In genomic region chr17:84603709-84604420, GRCm38 (mm10) we compare ENCODE assay signal across 20 mouse cellular contexts. TPM values are rescaled to one million over a fixed set of nuclear protein-coding genes. Genes with fewer than 3 reads are reported as not detected.
DNase-seq lines count a peak whose midpoint lies in the region; ATAC-seq and TF ChIP-seq lines count a peak whose summit lies in the region.
"Had no signal": no experiment of that assay in that cellular context is flagged by ENCODE, and none has a peak within 500 bp of the region (broad histone marks: within the 10 kb centered on the region; RNA-seq: fewer than 3 reads in every experiment).

No protein-coding gene starts in this region.

- peaks cover 11% of the 10 kb centered on the region; the same call in 1 of the 2 replicates for H3K4me1 ChIP-seq in embryonic facial prominence, embryonic 15.5 days
- peaks cover 24% of the 10 kb centered on the region for H3K4me1 ChIP-seq in embryonic facial prominence, embryonic 10.5 days
- 0 out of 2 replicates have a peak, but pooled peaks cover 7% of the 10 kb centered on the region for H3K4me1 ChIP-seq in kidney, embryonic 15.5 days
- no peaks in the 10 kb centered on the region for H3K4me1 ChIP-seq in midbrain, postnatal 0 days (ENCODE audit: insufficient read depth, low read length)
- H3K4me1 ChIP-seq in midbrain, embryonic 13.5 days (replicated peaks), result no peaks in the 10 kb centered on the region
- no peaks in the 10 kb centered on the region for H3K4me1 ChIP-seq in stomach, postnatal 0 days (replicated peaks; ENCODE audit: control insufficient read depth, insufficient read depth)
- H3K4me1 ChIP-seq: liver, embryonic 15.5 days; neural tube, embryonic 12.5 days had no signal

- no peak overlapping the region for H3K4me2 ChIP-seq in embryonic facial prominence, embryonic 15.5 days (replicated peaks)
- no peak overlapping the region for H3K4me2 ChIP-seq in kidney, embryonic 15.5 days
- no peak overlapping the region for H3K4me2 ChIP-seq in midbrain, postnatal 0 days (ENCODE audit: low read depth, low read length, poor library complexity, severe bottlenecking)
- H3K4me2 ChIP-seq in midbrain, embryonic 13.5 days (replicated peaks), result no peak overlapping the region
- no peak overlapping the region for H3K4me2 ChIP-seq in stomach, postnatal 0 days (replicated peaks; ENCODE audit: low read depth)
- H3K4me2 ChIP-seq: heart, embryonic 13.5 days; hindbrain, embryonic 14.5 days; limb, embryonic 13.5 days; liver, embryonic 15.5 days; midbrain, embryonic 11.5 days; neural tube, embryonic 12.5 days had no signal

- DNase-seq in embryonic facial prominence, embryonic 10.5 days (ENCODE audit: low spot score), result no peak
- no peak for DNase-seq in kidney, adult 8-10 months
- DNase-seq in midbrain, postnatal 0 days (ENCODE audit: low spot score), result no peak
- DNase-seq in stomach, postnatal 0 days (ENCODE audit: low spot score), result peak; percentile 9
- DNase-seq in liver, result no peak
- DNase-seq: adrenal gland, adult 8-10 months; cerebellum, postnatal 10 days; gastrocnemius, postnatal 25 days; thymus, adult 2 months had no signal

- 83% methylated on average over 10 of the region's 10 CpGs for WGBS in embryonic facial prominence, embryonic 15.5 days
- 90% methylated on average over 10 of the region's 10 CpGs for WGBS in embryonic facial prominence, embryonic 10.5 days
- WGBS in kidney, embryonic 15.5 days, result 87% methylated on average over 10 of the region's 10 CpGs
- 93% methylated on average over 10 of the region's 10 CpGs for WGBS in midbrain, postnatal 0 days
- WGBS in midbrain, embryonic 13.5 days, result 89% methylated on average over 10 of the region's 10 CpGs
- 84% methylated on average over 10 of the region's 10 CpGs for WGBS in stomach, postnatal 0 days

- TF ChIP-seq CTCF in midbrain, postnatal 0 days (IDR thresholded peaks at IDR 0.05), result peak; percentile 22; the same call in 1 of the 2 replicates
- no peak for TF ChIP-seq CTCF in stomach, postnatal 0 days (IDR thresholded peaks at IDR 0.05; ENCODE audit: low read depth)

- no peak for ATAC-seq in embryonic facial prominence, embryonic 15.5 days (ENCODE audit: insufficient number of reproducible peaks, low FRiP score, low TSS enrichment, low read depth)
- ATAC-seq in kidney, embryonic 15.5 days (replicated peaks; ENCODE audit: low FRiP score), result no peak
- no peak for ATAC-seq in midbrain, postnatal 0 days (ENCODE audit: low FRiP score)
- ATAC-seq in midbrain, embryonic 13.5 days, result no peak
- ATAC-seq in stomach, postnatal 0 days (ENCODE audit: low FRiP score, low TSS enrichment), result no peak
- ATAC-seq: Patski had no signal

- 0 out of 2 replicates have a peak overlapping the region, but pooled peaks have one; percentile 17 for H3K27ac ChIP-seq in embryonic facial prominence, embryonic 15.5 days (replicated peaks)
- H3K27ac ChIP-seq in embryonic facial prominence, embryonic 10.5 days (replicated peaks), result no peak overlapping the region
- 0 out of 2 replicates have a peak overlapping the region, but pooled peaks have one; percentile 37 for H3K27ac ChIP-seq in kidney, embryonic 15.5 days
- no peak overlapping the region for H3K27ac ChIP-seq in midbrain, postnatal 0 days (ENCODE audit: low read depth, low read length)
- no peak overlapping the region for H3K27ac ChIP-seq in midbrain, embryonic 13.5 days
- no peak overlapping the region for H3K27ac ChIP-seq in stomach, postnatal 0 days (replicated peaks)
- H3K27ac ChIP-seq: forebrain, embryonic 10.5 days; heart, embryonic 13.5 days; hindbrain, embryonic 14.5 days; limb, embryonic 13.5 days; liver, embryonic 15.5 days; neural tube, embryonic 12.5 days had no signal

- TF ChIP-seq EP300 in stomach, postnatal 0 days (optimal IDR thresholded peaks at IDR 0.05), result no peak

- no peaks in the 10 kb centered on the region for H3K27me3 ChIP-seq in embryonic facial prominence, embryonic 15.5 days
- no peaks in the 10 kb centered on the region for H3K27me3 ChIP-seq in embryonic facial prominence, embryonic 10.5 days (replicated peaks; ENCODE audit: low read depth, poor library complexity, severe bottlenecking)
- H3K27me3 ChIP-seq in kidney, embryonic 15.5 days, result no peaks in the 10 kb centered on the region
- H3K27me3 ChIP-seq in midbrain, postnatal 0 days (ENCODE audit: insufficient read depth, low read length), result no peaks in the 10 kb centered on the region
- H3K27me3 ChIP-seq in midbrain, embryonic 13.5 days, result no peaks in the 10 kb centered on the region
- H3K27me3 ChIP-seq in stomach, postnatal 0 days (ENCODE audit: control insufficient read depth, insufficient read depth, low read length), result no peaks in the 10 kb centered on the region
- H3K27me3 ChIP-seq: heart, embryonic 13.5 days; limb, embryonic 13.5 days; liver, embryonic 15.5 days; neural tube, embryonic 12.5 days; Patski had no signal

- peaks cover 3% of the 10 kb centered on the region; the same call in 1 of the 2 replicates for H3K36me3 ChIP-seq in embryonic facial prominence, embryonic 15.5 days
- peaks cover 3% of the 10 kb centered on the region; the same call in 1 of the 2 replicates for H3K36me3 ChIP-seq in embryonic facial prominence, embryonic 10.5 days (replicated peaks)
- H3K36me3 ChIP-seq in kidney, embryonic 15.5 days, result peaks cover 33% of the 10 kb centered on the region
- 0 out of 2 replicates have a peak, but pooled peaks cover 2% of the 10 kb centered on the region for H3K36me3 ChIP-seq in midbrain, postnatal 0 days (ENCODE audit: insufficient read depth, low read length)
- H3K36me3 ChIP-seq in midbrain, embryonic 13.5 days, result no peaks in the 10 kb centered on the region
- H3K36me3 ChIP-seq in stomach, postnatal 0 days (ENCODE audit: control insufficient read depth, insufficient read depth, low read length), result no peaks in the 10 kb centered on the region; the same call in 1 of the 2 replicates
- H3K36me3 ChIP-seq: forebrain, embryonic 10.5 days; heart, embryonic 13.5 days; liver, embryonic 15.5 days; neural tube, embryonic 12.5 days had no signal

- no peak overlapping the region for H3K4me3 ChIP-seq in embryonic facial prominence, embryonic 15.5 days (replicated peaks)
- no peak overlapping the region for H3K4me3 ChIP-seq in embryonic facial prominence, embryonic 10.5 days
- no peak overlapping the region for H3K4me3 ChIP-seq in kidney, embryonic 15.5 days (replicated peaks)
- no peak overlapping the region for H3K4me3 ChIP-seq in midbrain, postnatal 0 days (ENCODE audit: low read depth, low read length)
- no peak overlapping the region for H3K4me3 ChIP-seq in midbrain, embryonic 13.5 days (replicated peaks)
- H3K4me3 ChIP-seq in stomach, postnatal 0 days (ENCODE audit: low read depth, low read length), result no peak overlapping the region
- H3K4me3 ChIP-seq: forebrain, embryonic 10.5 days; heart, embryonic 13.5 days; limb, embryonic 13.5 days; liver, embryonic 15.5 days; neural tube, embryonic 12.5 days had no signal

- no peak overlapping the region for H3K9ac ChIP-seq in embryonic facial prominence, embryonic 15.5 days
- H3K9ac ChIP-seq in kidney, embryonic 15.5 days, result no peak overlapping the region
- H3K9ac ChIP-seq in midbrain, postnatal 0 days (replicated peaks; ENCODE audit: low read length, poor library complexity, severe bottlenecking), result no peak overlapping the region
- H3K9ac ChIP-seq in midbrain, embryonic 13.5 days (replicated peaks), result no peak overlapping the region
- H3K9ac ChIP-seq in stomach, postnatal 0 days (ENCODE audit: low read length), result no peak overlapping the region
- H3K9ac ChIP-seq: heart, embryonic 13.5 days; hindbrain, embryonic 14.5 days; limb, embryonic 13.5 days; liver, embryonic 15.5 days; neural tube, embryonic 12.5 days had no signal

- H3K9me3 ChIP-seq in embryonic facial prominence, embryonic 15.5 days (replicated peaks), result no peaks in the 10 kb centered on the region
- no peaks in the 10 kb centered on the region for H3K9me3 ChIP-seq in embryonic facial prominence, embryonic 10.5 days
- no peaks in the 10 kb centered on the region for H3K9me3 ChIP-seq in kidney, embryonic 15.5 days (replicated peaks)
- no peaks in the 10 kb centered on the region for H3K9me3 ChIP-seq in midbrain, postnatal 0 days (ENCODE audit: low read length)
- no peaks in the 10 kb centered on the region for H3K9me3 ChIP-seq in midbrain, embryonic 13.5 days
- no peaks in the 10 kb centered on the region for H3K9me3 ChIP-seq in stomach, postnatal 0 days (ENCODE audit: control insufficient read depth, low read length)
- H3K9me3 ChIP-seq: forebrain, embryonic 10.5 days; heart, embryonic 13.5 days; limb, embryonic 13.5 days; liver, embryonic 15.5 days; neural tube, embryonic 12.5 days had no signal

RNA-seq across cellular contexts. Expression of gene Dync2li1, which starts 22.4 kb away (rescaled TPM):
- polyA plus RNA-seq in embryonic facial prominence, embryonic 15.5 days (2015; fragmentation: Nextera tagmentation; extraction: Ambion mirVana), result 35.3 and 39.7 TPM in 2 replicates
- 29.4 and 34.6 TPM in 2 replicates for polyA plus RNA-seq in embryonic facial prominence, embryonic 10.5 days (2016; fragmentation: Nextera tagmentation; extraction: Ambion mirVana)
- 51.0 and 52.8 TPM in 2 replicates for polyA plus RNA-seq in kidney, embryonic 15.5 days (2015; fragmentation: Nextera tagmentation; extraction: Ambion mirVana)
- total RNA-seq in midbrain, postnatal 0 days (2014; rRNA removed), result 18.3 and 19.6 TPM in 2 replicates
- 36.1 and 37.7 TPM in 2 replicates for polyA plus RNA-seq in midbrain, postnatal 0 days (2015; fragmentation: Nextera tagmentation; extraction: Ambion mirVana)
- 33.3 and 35.9 TPM in 2 replicates for polyA plus RNA-seq in midbrain, embryonic 13.5 days (2015; fragmentation: Nextera tagmentation; extraction: Ambion mirVana)
- 13.3 and 14.0 TPM in 2 replicates for polyA plus RNA-seq in stomach, postnatal 0 days (2015; fragmentation: Nextera tagmentation; extraction: Ambion mirVana)

Comparison
In these comparisons a context has a peak if more than half of its experiments do, and no peak if none do; other contexts are left out.
1. H3K27ac ChIP-seq: peak in embryonic facial prominence, embryonic 15.5 days (single experiment) and kidney, embryonic 15.5 days (single experiment); none in embryonic facial prominence, embryonic 10.5 days (single experiment), midbrain, postnatal 0 days (single experiment), midbrain, embryonic 13.5 days (single experiment) and stomach, postnatal 0 days (single experiment).